Mouse (Mus musculus) MEL (cell line): ENCODE results near the gene Tcf12. TPM values are rescaled to one million over a fixed set of nuclear protein-coding genes. Genes with fewer than 3 reads are reported as not detected.

Experiments
- DNase-seq: peaks from one replicate; pipeline ENCODE4 v3.0.0; 2011; ENCODE audit warnings: low read depth, low spot score
- H3K27ac ChIP-seq: 2 replicates; pipeline ENCODE4 v1.5.1; 2012; ENCODE audit warnings: low read depth, mild to moderate bottlenecking, control low read depth, low read length, moderate library complexity; ENCODE audit not compliant: control insufficient read depth
- H3K27me3 ChIP-seq, 2 experiments: fragments of 150-350 bp in 1 of 2; sonication (generic) in 1 of 2; 2 replicates each; pipeline ENCODE4 v1.6.1; 2012; ENCODE audit warnings: low read length in 2 of 2, mild to moderate bottlenecking in 2 of 2, improper control_type of control experiment in 1 of 2, moderate library complexity in 1 of 2; ENCODE audit not compliant: insufficient read depth in 2 of 2, control insufficient read depth in 1 of 2
- H3K36me3 ChIP-seq, 2 experiments: 2 replicates each; pipeline ENCODE4 v1.6.1; 2012 to 2014; ENCODE audit warnings: low read length in 2 of 2, improper control_type of control experiment in 1 of 2, inconsistent platforms in 1 of 2, mild to moderate bottlenecking in 1 of 2; ENCODE audit not compliant: insufficient read depth in 2 of 2, control insufficient read depth in 1 of 2
- H3K4me1 ChIP-seq, 2 experiments: fragments of 150-350 bp in 1 of 2; sonication (generic) in 1 of 2; 2 replicates each; pipeline ENCODE4 v1.6.1; 2012; ENCODE audit warnings: low read length in 2 of 2, improper control_type of control experiment in 1 of 2, mild to moderate bottlenecking in 1 of 2; ENCODE audit not compliant: insufficient read depth in 2 of 2, control insufficient read depth in 1 of 2
- H3K4me3 ChIP-seq, 2 experiments: fragments of 150-350 bp in 1 of 2; sonication (generic) in 1 of 2; 2 replicates each; pipeline ENCODE4 v1.5.1; 2012; ENCODE audit warnings: low read depth in 2 of 2, low read length in 2 of 2, mild to moderate bottlenecking in 2 of 2, moderate library complexity in 2 of 2, control low read depth in 1 of 2, improper control_type of control experiment in 1 of 2; ENCODE audit not compliant: control insufficient read depth in 1 of 2, insufficient read depth in 1 of 2
- H3K79me2 ChIP-seq: 2 replicates; pipeline ENCODE4 v1.6.1; 2012; ENCODE audit warnings: mild to moderate bottlenecking, low read length, moderate library complexity; ENCODE audit not compliant: control insufficient read depth, poor library complexity, insufficient read depth
- H3K9ac ChIP-seq: 2 replicates; pipeline ENCODE4 v1.6.1; 2012; ENCODE audit warnings: low read depth, mild to moderate bottlenecking, control low read depth, low read length, moderate library complexity; ENCODE audit not compliant: control insufficient read depth, poor library complexity, severe bottlenecking
- H3K9me3 ChIP-seq: fragments of 150-350 bp; sonication (generic); replicated peaks from 2 replicates; pipeline ENCODE4 v1.6.1; 2012; ENCODE audit warnings: mild to moderate bottlenecking, low read length, improper control_type of control experiment, moderate library complexity; ENCODE audit not compliant: insufficient read depth
- BHLHE40 ChIP-seq: IDR thresholded peaks from 2 replicates; pipeline ENCODE4 v1.6.1; 2012; ENCODE audit warnings: low read depth, mild to moderate bottlenecking, inconsistent platforms, low read length, improper control_type of control experiment, borderline replicate concordance
- ELF1 ChIP-seq: IDR thresholded peaks from 2 replicates; pipeline ENCODE4 v1.6.1; 2014; ENCODE audit warnings: low read depth, mild to moderate bottlenecking, inconsistent platforms, low read length, improper control_type of control experiment, moderate library complexity
- GABPA ChIP-seq: IDR thresholded peaks from 2 replicates; pipeline ENCODE4 v1.6.1; 2012; ENCODE audit warnings: low read depth, mild to moderate bottlenecking, inconsistent platforms, low read length, improper control_type of control experiment, moderate library complexity
- GATA1 ChIP-seq: IDR thresholded peaks from 2 replicates; pipeline ENCODE4 v1.6.1; 2011; ENCODE audit warnings: low read depth, low read length, improper control_type of control experiment
- JUND ChIP-seq: IDR thresholded peaks from 2 replicates; pipeline ENCODE4 v1.6.1; 2011; ENCODE audit warnings: low read depth, mild to moderate bottlenecking, improper control_type of control experiment, low read length
- KAT2A ChIP-seq: conservative IDR thresholded peaks from 2 replicates; pipeline ENCODE4 v1.6.1; 2012; ENCODE audit warnings: low read depth, low read length, improper control_type of control experiment, inconsistent platforms
- MAX ChIP-seq: IDR thresholded peaks from 2 replicates; pipeline ENCODE4 v1.6.1; 2011; ENCODE audit warnings: low read length, improper control_type of control experiment
- MAZ ChIP-seq: IDR thresholded peaks from 2 replicates; pipeline ENCODE4 v1.6.1; 2012; ENCODE audit warnings: low read depth, mild to moderate bottlenecking, inconsistent platforms, low read length, improper control_type of control experiment
- MXI1 ChIP-seq: IDR thresholded peaks from 2 replicates; pipeline ENCODE4 v1.6.1; 2011; ENCODE audit warnings: mild to moderate bottlenecking, low read depth, low read length, improper control_type of control experiment
- MYB ChIP-seq: IDR thresholded peaks from 2 replicates; pipeline ENCODE4 v1.6.1; 2011; ENCODE audit warnings: mild to moderate bottlenecking, low read depth, low read length, improper control_type of control experiment
- NRF1 ChIP-seq: IDR thresholded peaks from 2 replicates; pipeline ENCODE4 v1.6.1; 2014; ENCODE audit warnings: low read depth, mild to moderate bottlenecking, inconsistent platforms, low read length, improper control_type of control experiment, moderate library complexity; ENCODE audit not compliant: poor library complexity, insufficient read depth, severe bottlenecking
- POLR2AphosphoS2 ChIP-seq: IDR thresholded peaks from 2 replicates; pipeline ENCODE4 v1.6.1; 2011; ENCODE audit warnings: low read length, improper control_type of control experiment
- POLR2AphosphoS5 ChIP-seq: IDR thresholded peaks from 2 replicates; pipeline ENCODE4 v1.6.1; 2012; ENCODE audit warnings: low read depth, borderline replicate concordance, mild to moderate bottlenecking, inconsistent platforms, low read length, moderate library complexity, mixed read lengths
- SIN3A ChIP-seq: IDR thresholded peaks from 2 replicates; pipeline ENCODE4 v1.6.1; 2012; ENCODE audit warnings: low read length, improper control_type of control experiment, inconsistent platforms
- TAL1 ChIP-seq: IDR thresholded peaks from 2 replicates; pipeline ENCODE4 v1.6.1; 2012; ENCODE audit warnings: mild to moderate bottlenecking, inconsistent platforms, low read length, moderate library complexity, mixed read lengths
- UBTF ChIP-seq: IDR thresholded peaks from 2 replicates; pipeline ENCODE4 v1.6.1; 2012; ENCODE audit warnings: low read depth, mild to moderate bottlenecking, inconsistent platforms, low read length, improper control_type of control experiment, moderate library complexity, borderline replicate concordance; ENCODE audit not compliant: insufficient read depth
- USF1 ChIP-seq: IDR thresholded peaks from 2 replicates; pipeline ENCODE4 v1.6.1; 2014; ENCODE audit warnings: low read depth, mild to moderate bottlenecking, inconsistent platforms, low read length, improper control_type of control experiment, moderate library complexity
- ZC3H11A ChIP-seq: IDR thresholded peaks from 2 replicates; pipeline ENCODE4 v1.6.1; 2012; ENCODE audit warnings: low read depth, mild to moderate bottlenecking, inconsistent platforms, low read length, improper control_type of control experiment
- ZNF384 ChIP-seq: IDR thresholded peaks from 2 replicates; pipeline ENCODE4 v1.6.1; 2012; ENCODE audit warnings: low read depth, mild to moderate bottlenecking, inconsistent platforms, low read length, improper control_type of control experiment
- polyA plus RNA-seq, 2 experiments: library from polyadenylated mRNA; stranded (reverse) in 1 of 2; unstranded in 1 of 2; fragments of >175 nt in 1 of 2; fragments of >200 nt in 1 of 2; gene quantifications; 2 replicates each; pipeline versions ENCODE4 v1.2.1 to v1.2.4; 2012; ENCODE audit warnings: low replicate concordance in 2 of 2, low read depth in 1 of 2; ENCODE audit not compliant: insufficient read length in 2 of 2, insufficient read depth in 1 of 2, missing spikeins in 1 of 2
- total RNA-seq: library from RNA; depleted of rRNA; stranded (reverse); fragments of 300-350 nt; gene quantifications from 2 replicates; pipeline ENCODE4 v1.2.3, GENCODE M21; 2012

The Tcf12 gene
- total and polyA plus RNA-seq, 3 experiments: 29.3 to 70.5 (median 39.6) TPM

DNA sequence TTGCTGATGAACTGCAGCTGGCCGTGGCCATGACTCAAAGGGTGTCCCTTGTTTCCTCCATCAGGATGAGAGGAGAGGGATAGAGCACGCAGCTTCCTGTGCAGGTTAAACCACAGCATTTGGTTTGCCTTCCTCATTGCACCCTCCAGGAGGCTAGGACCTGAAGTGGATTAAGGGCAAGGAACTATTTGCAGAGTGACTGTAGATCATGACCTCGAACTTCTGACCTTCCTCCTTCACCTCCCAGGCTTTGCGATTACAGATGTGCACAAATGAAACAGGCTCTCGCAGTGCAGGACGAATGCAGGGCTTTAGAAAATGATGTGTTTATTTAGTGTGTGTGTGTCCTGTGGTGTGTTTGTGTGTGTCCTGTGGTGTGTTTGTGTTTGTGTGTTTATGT lies 282.5 kb downstream of the Tcf12 start:
- no peak overlapping the region for H3K4me3 ChIP-seq

DNA sequence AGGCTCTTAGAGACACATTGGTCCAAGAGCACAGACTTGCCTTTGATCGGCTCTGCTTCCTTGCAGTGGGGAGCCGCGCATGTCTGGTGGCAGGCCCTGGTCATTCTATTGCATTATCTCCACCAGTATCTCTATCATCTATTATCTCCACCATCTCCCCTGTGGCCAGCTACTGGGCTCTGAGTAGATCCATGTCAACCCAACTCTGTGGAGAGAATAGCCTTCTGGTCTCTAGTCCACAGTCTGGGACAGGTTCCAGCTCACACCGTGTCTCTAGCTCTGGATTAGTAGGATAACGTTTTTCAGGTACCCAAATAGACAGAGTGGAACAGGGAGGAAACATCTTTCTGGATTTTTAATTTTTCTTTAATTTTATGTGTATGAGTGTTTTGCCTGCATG lies 284.3 kb downstream of the Tcf12 start:
- H3K9me3 ChIP-seq: no peaks in the 10 kb centered on the region
- no peak for DNase-seq
- H3K27me3 ChIP-seq: no peaks in the 10 kb centered on the region; a peak in 1 of 4 replicates
- H3K4me1 ChIP-seq: peaks cover 0 to 5% of the 10 kb centered on the region in 2 experiments; a peak in 1 of 4 replicates
- H3K79me2 ChIP-seq: no peaks in the 10 kb centered on the region
- no peak for TF ChIP-seq GABPA
- no peak for TF ChIP-seq MYB
- no peak for TF ChIP-seq POLR2AphosphoS5
- TF ChIP-seq POLR2AphosphoS2: no peak
- no peak for TF ChIP-seq MAZ
- no peak for TF ChIP-seq GATA1
- no peak for TF ChIP-seq KAT2A
- TF ChIP-seq MAX: no peak
- no peak for TF ChIP-seq NRF1
- TF ChIP-seq USF1: no peak
- no peak overlapping the region for H3K27ac ChIP-seq
- H3K4me3 ChIP-seq: no peak overlapping the region
- no peak overlapping the region for H3K9ac ChIP-seq
- no peaks in the 10 kb centered on the region for H3K36me3 ChIP-seq

More for the DNA sequence above, 282.5 kb downstream of the Tcf12 start:
- Histone ChIP-seq H3K9ac (no peak overlapping the region), H3K27me3 (no peaks in the 10 kb centered on the region; a peak in 1 of 4 replicates), H3K27ac (no peak overlapping the region), H3K4me1 (peaks cover 0 to 5% of the 10 kb centered on the region in 2 experiments; a peak in 1 of 4 replicates), H3K36me3 (no peaks in the 10 kb centered on the region), H3K9me3 (no peaks in the 10 kb centered on the region), H3K79me2 (no peaks in the 10 kb centered on the region)
- no peak for DNase-seq
- TF ChIP-seq MXI1 (no peak), TAL1 (no peak), MYB (no peak), ZC3H11A (no peak), GATA1 (no peak), SIN3A (no peak), ELF1 (no peak), KAT2A (no peak), UBTF (no peak), BHLHE40 (no peak), MAZ (no peak), JUND (no peak), ZNF384 (no peak)
